Mouse (Mus musculus): ENCODE data around the gene 1500009C09Rik.
"Not testable (repeated sequence)": the region's sequence is repeated elsewhere in the genome, so short reads cannot be mapped to it uniquely, and the experiment has no call there.

The 1500009C09Rik gene

DNA sequence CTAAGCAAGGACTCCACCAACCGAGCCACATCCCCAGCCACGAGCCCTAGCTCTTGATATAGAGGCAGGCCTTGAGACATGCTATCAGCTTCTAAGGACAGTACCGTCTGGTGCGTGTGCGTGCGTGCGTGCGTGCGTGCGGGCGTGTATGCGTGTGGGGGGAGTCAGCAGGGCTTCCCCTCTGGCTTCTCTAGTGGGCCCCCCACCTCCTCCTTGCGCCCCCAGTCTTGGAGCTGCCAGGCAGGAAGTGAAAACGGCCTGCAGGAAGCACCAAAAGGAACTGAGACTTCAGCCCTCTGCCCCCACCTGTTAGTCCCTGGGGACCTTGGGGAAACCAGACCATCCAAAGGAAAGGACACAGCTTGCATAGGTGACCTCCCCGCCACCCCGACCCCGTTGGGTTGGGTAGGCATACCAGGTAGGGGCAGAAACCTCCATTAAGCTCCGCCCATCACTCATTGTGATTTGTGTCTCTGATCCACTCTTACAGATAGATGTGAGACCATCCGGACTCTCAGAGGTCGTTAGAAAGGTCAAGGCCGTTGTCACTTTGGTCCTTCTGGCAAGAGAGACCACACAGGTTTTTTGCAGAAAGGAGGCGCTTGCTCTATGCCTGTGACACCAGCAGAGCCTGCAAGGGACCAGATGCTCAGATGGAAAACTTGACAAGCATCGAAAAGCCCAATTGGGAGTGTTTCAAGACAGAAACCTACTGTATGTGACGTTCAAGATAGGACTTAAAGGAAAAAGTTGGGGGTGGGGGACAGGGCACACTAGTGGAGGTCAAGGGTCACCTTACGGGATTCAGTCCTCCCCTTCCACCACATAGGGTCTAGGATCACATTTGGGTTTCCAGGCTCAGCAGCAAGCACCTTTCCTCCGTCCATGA, 33.2 kb upstream of the 1500009C09Rik start:
- DNase-seq (ENCODE audit: low spot score in 2 of 2): peak in 1 of 2 experiments; percentile 51

GRCm38 (mm10) chr15:82220003-82220675, 32.1 kb upstream of the 1500009C09Rik start:
- no peak for DNase-seq (ENCODE audit: low spot score in 2 of 2)

- no peak for DNase-seq (ENCODE audit: low spot score in 2 of 2)
Observed at GRCm38 (mm10) chr15:82221104-82221860, 30.9 kb upstream of the 1500009C09Rik start.

DNA sequence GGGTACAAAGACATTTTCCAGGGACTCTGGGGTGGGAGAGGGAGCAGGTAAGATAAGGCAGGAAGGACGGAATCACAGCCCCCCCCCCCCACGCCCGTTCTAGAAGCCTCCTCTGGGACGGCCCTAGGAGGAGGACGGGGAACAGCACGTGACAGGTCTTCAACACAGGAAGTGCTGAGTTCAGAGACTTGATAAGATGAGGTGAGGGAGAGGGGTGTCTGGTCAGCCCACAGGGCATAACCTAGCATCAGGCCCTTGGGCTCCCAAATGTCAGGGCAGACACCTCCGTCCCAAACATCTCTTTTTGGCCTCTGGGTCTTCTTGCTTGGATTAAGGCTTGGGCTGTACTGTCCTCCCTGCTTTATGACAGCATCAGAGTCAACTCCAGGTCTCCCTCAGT, 28.9 kb upstream of the 1500009C09Rik start:
- DNase-seq (ENCODE audit: low spot score in 2 of 2): no peak

DNA sequence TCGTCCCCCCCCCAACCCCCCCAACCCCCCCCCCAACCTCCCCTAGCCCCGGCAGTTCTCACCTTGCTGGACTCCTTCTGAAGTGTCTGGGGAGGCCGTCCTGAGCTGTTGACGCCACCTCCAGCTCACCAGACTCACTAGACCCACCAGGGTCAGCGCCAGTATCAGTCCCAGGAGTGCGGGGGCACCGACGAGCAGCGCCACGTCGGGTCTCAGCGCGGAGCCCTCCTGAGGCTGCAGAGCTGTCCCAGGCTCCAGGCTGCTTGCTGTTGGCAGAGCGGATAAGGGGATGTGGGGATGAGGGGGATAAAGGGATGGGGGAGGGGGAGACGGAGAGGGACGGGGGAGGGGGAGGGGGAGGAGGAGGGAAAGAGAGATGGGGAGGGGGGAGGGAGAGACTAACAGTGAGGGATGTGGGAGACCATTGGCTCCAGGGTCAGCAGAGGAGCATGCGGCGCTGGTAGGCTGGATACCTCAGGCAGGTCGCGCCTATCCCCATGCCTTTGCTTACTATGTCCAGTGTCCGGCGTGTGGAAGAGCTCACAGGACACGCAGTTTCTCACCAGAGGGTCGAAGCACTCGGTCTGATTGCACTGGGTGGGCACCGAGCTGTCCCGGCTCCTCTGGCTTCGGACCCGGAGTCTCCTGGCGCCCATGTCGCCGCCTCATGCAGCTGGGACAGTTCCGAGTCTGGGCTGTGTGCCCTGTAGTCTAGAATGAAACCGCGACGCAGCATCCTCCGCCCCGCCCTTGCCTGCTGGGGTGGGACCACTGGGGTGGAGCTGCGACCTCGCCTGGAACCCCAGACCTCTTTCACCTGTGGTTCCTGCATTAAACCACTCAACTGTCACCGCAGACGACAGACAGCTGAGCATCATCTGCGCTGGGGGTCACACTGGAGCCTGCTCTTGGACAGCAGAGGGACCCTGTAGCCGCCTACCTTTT, 28.3 kb upstream of the 1500009C09Rik start, which contains the start of gene Tnfrsf13c:
Gene Tnfrsf13c, minus strand, starts transcription at position 713 of the 945 bp plus-strand sequence.
- DNase-seq (ENCODE audit: low spot score in 2 of 2): no peak

DNA sequence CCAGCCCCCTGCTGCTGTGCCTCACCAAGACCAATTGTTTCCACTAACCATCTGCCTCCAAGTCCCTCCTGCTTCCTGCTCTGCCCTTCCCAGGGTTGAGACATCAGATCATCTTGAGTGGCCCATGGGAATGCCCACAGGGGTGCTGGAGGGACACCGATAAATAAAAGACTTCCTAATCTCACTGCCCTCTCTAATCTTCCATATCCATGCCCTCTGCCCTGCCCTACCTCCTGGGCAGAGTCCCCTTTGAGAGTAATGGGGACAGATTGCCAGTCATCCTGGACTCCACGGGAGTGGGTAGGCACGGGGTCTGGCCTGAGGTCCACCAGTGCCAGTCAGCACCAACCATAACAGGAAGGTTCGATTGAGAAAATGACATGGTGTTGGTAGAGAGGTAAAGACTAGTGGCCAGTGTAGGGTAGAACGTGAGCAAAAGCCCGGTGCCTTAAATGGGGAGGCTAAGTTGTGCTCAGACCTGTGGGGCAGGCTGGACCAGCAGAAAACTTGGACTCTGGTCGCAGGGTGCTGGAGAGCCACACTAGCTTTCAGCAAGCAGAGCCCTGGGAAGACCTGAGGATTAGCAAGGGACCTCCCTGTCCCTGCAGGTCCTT, 27.5 kb upstream of the 1500009C09Rik start:
- DNase-seq (ENCODE audit: low spot score in 2 of 2): no peak

- no peak for DNase-seq (ENCODE audit: low spot score in 2 of 2)
Observed at GRCm38 (mm10) chr15:82225769-82226168, 26.4 kb upstream of the 1500009C09Rik start.

GRCm38 (mm10) chr15:82229542-82230045, 22.6 kb upstream of the 1500009C09Rik start:
- no peak for DNase-seq (ENCODE audit: low spot score in 2 of 2)

DNA sequence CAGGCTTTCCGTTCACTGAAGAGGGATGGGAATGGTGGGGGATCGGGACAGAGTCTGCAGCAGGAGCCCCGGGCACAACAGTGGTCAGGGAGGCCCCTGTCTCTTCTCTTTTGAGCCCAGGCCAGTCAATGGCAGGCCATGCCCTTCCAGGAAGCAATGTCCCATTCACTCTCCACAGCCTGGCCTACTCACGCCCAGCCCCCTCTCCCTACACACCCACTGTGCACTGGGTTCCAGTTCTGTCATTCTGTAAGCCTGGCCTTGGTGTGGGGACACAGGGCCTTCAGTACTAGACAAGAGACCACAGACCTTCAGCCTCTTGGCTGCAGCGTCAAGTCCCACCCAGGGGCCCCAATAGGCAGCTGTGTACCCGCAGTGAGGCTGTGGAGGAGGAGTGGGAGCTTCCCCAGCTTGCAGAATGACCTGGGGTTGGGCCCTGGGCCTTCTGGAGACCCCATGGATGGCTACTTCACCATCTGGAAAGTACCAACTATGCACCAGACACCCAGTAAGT, 22.0 kb upstream of the 1500009C09Rik start:
- DNase-seq (ENCODE audit: low spot score in 2 of 2): no peak

DNA sequence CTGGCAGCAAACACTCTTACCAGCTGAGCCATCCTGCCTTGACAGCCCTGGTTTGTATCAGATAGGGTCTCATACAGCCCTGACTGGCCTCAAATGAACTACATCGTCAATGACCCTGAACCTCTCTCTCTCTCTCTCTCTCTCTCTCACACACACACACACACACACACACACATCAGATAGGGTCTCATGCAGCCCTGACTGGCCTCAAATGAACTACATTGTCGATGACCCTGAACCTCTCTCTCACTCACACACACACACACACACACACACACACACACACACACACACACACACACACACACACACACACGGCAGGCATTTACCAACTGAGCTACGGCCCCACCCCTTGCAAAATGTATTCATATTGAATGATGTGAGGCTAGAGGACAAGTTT, 21.1 kb upstream of the 1500009C09Rik start:
- DNase-seq (ENCODE audit: low spot score in 2 of 2): no peak

DNA sequence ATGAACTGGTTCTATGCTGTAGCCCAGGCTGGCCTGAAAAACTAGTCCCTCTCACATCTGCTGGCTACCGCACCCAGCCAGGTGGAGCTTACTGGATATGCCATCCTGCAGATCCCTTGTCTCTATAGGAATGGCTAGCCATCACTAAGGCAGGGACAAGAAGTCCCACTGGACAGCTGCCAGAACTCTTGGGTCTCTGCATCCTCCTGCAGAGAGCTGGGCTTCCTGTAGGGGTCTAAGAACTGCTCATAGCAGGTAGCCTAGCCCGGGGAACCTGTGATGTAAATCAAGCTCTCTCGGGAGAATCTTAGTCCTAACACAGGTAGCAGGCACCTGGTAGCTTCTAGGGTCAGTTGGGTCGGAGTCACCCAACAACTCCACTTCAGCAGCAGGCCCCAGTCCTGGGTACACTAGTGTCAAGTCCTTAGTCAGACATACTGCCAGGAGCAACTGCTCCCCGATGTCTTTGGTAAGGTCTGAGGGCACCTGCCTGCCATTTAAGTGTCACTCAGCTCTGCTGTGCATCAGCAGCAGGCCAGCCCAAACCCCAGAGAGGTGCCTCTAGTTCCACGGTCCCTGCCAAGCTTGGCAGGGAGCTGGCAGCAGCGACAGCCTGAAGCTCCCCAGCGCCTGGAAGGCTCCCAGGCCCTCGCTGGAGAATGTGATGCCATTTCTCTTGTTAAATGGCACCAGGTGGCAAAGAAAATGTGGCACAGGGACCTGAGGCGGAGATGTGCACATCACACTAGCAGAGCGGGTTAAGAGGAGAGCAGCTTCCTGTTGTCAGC, 20.4 kb upstream of the 1500009C09Rik start:
- DNase-seq (ENCODE audit: low spot score in 2 of 2): no peak

GRCm38 (mm10) chr15:82232651-82233050, 19.5 kb upstream of the 1500009C09Rik start:
- DNase-seq (ENCODE audit: low spot score in 2 of 2): no peak

DNA sequence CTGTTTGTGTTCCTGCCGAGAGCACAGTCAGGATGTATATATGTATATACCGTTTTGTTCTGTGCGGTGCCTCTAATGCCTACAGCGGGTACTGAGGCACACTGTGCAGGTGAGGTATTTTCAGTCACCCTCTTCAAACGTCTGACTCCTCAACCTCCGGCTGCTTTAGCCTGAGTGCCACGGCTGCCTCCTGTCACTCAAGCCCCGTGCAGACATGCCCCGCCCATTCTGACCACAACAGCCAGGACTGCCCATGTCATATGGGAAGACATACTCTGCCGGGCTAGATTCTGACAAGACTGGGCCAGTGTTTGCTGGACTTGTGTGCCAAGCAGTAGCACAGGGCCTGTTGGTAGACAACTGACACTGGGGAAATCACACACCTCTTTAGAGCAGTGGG, 16.5 kb upstream of the 1500009C09Rik start:
- no peak for DNase-seq (ENCODE audit: low spot score in 2 of 2)

DNA sequence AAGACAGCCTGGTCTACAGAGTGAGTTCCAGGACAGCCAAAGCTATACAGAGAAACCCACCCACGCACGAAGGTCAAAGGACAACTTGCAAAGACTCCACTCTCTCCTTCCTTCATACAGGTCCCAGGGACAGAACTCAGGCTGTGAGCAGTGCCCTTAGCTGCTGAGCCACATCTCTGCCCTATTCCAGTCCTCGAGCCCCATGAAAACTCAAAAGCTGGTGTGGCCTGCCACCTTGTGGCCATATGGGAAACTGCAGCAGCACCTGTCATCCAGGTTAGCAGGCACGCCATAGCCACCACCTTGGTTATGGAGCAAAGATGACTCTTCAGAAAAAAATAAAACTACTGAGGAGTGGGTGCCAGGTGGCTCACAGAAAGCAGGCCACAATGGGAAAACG, 15.6 kb upstream of the 1500009C09Rik start:
- DNase-seq (ENCODE audit: low spot score in 2 of 2): peak; percentile 63 to 74

GRCm38 (mm10) chr15:82243311-82243710, 8.9 kb upstream of the 1500009C09Rik start:
- no peak for DNase-seq (ENCODE audit: low spot score in 2 of 2)

DNA sequence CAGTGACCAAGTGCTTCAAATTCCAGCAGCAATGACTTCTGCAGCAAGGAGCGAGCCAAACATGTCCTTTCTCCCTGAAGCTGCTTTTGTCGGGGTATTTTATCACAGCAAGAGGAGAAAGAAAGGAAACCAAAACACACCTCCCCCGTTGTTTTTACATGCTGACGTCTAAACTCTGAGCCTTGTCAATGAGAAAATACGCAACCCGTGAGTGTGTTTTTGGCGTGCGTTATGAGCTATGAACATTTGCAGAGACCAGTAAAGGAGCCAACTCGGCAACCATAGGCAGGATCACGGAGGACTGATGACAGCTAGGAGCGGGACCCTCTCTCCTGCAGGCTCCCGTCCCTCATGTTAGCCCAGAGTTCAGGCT, 8.5 kb upstream of the 1500009C09Rik start:
- DNase-seq (ENCODE audit: low spot score in 2 of 2): no peak

GRCm38 (mm10) chr15:82244115-82244804, 7.9 kb upstream of the 1500009C09Rik start, which contains the start of gene Cenpm:
TSS of gene Cenpm (minus strand) at chr15:82244748.
- DNase-seq (ENCODE audit: low spot score in 2 of 2): peak; percentile 92 to 94

- DNase-seq (ENCODE audit: low spot score in 2 of 2): not testable (repeated sequence)
Observed at GRCm38 (mm10) chr15:82244805-82245161, 7.4 kb upstream of the 1500009C09Rik start.

Data from heart, adult 9 months (tissue).